In genomic region chr6:143153751-143154494, GRCm38 (mm10) we compare ENCODE assay signal across 13 mouse cellular contexts. TPM values are rescaled to one million over a fixed set of nuclear protein-coding genes. Genes with fewer than 3 reads are reported as not detected.
DNase-seq lines count a peak whose midpoint lies in the region; ATAC-seq lines count a peak whose summit lies in the region.
"Had no signal": no experiment of that assay in that cellular context is flagged by ENCODE, and none has a peak within 500 bp of the region (broad histone marks: within the 10 kb centered on the region; RNA-seq: fewer than 3 reads in every experiment).

No protein-coding gene starts in this region.

- no peaks in the 10 kb centered on the region for H3K27me3 ChIP-seq in neural tube, embryonic 14.5 days (ENCODE audit: control insufficient read depth, insufficient read depth, low read length)
- H3K27me3 ChIP-seq in kidney, embryonic 16.5 days (ENCODE audit: insufficient read depth, low read length) = no peaks in the 10 kb centered on the region
- H3K27me3 ChIP-seq: heart, embryonic 13.5 days; midbrain, embryonic 15.5 days had no signal

- no peaks in the 10 kb centered on the region for H3K36me3 ChIP-seq in neural tube, embryonic 14.5 days (ENCODE audit: control insufficient read depth, insufficient read depth, low read length)
- no peaks in the 10 kb centered on the region for H3K36me3 ChIP-seq in kidney, embryonic 16.5 days (ENCODE audit: insufficient read depth, low read length)
- H3K36me3 ChIP-seq: heart, embryonic 13.5 days; midbrain, embryonic 15.5 days had no signal

- H3K4me2 ChIP-seq in neural tube, embryonic 14.5 days (ENCODE audit: low read depth, low read length) = no peak overlapping the region
- H3K4me2 ChIP-seq in kidney, embryonic 16.5 days (replicated peaks; ENCODE audit: low read depth, low read length) = no peak overlapping the region
- H3K4me2 ChIP-seq: forebrain, embryonic 13.5 days; heart, embryonic 13.5 days; midbrain, embryonic 15.5 days had no signal

- H3K4me3 ChIP-seq in neural tube, embryonic 14.5 days (ENCODE audit: low read depth, low read length) = no peak overlapping the region
- no peak overlapping the region for H3K4me3 ChIP-seq in kidney, embryonic 16.5 days (ENCODE audit: low read length)
- H3K4me3 ChIP-seq: forebrain, embryonic 13.5 days; heart, embryonic 13.5 days; midbrain, embryonic 15.5 days had no signal

- no peak for DNase-seq in neural tube, embryonic 10.5 days (ENCODE audit: extremely low spot score, low spot score)
- peak; percentile 39 for DNase-seq in brain, adult 2 months (ENCODE audit: low read depth, low spot score)
- DNase-seq in gastrocnemius, adult 8-10 months (ENCODE audit: low spot score in 2 of 2) = no peak
- DNase-seq in ovary, adult 18-20 months (ENCODE audit: low spot score) = no peak
- DNase-seq in thymus, postnatal 36 days = no peak
- DNase-seq: thymus, postnatal 4 days had no signal

- no peaks in the 10 kb centered on the region for H3K9me3 ChIP-seq in neural tube, embryonic 14.5 days (ENCODE audit: control insufficient read depth, low read length)
- no peaks in the 10 kb centered on the region for H3K9me3 ChIP-seq in kidney, embryonic 16.5 days (ENCODE audit: low read length)
- H3K9me3 ChIP-seq: forebrain, embryonic 13.5 days; heart, embryonic 13.5 days; midbrain, embryonic 15.5 days had no signal

- ATAC-seq in neural tube, embryonic 14.5 days (ENCODE audit: low read depth) = peak; percentile 38; the same call in 1 of the 2 replicates
- peak; percentile 39; the same call in 1 of the 2 replicates for ATAC-seq in kidney, embryonic 16.5 days (ENCODE audit: low FRiP score, low TSS enrichment)
- peak; percentile 75 for ATAC-seq in monocyte, adult 5-6 weeks (replicated peaks; ENCODE audit: insufficient number of reproducible peaks, low FRiP score, low TSS enrichment, poor library complexity, severe bottlenecking)
- ATAC-seq: forebrain, embryonic 13.5 days; inflammation-experienced regulatory T-cells, adult 6 months; midbrain, embryonic 15.5 days had no signal

- no peak overlapping the region for H3K9ac ChIP-seq in neural tube, embryonic 14.5 days (replicated peaks; ENCODE audit: low read depth, low read length)
- no peak overlapping the region for H3K9ac ChIP-seq in kidney, embryonic 16.5 days (replicated peaks; ENCODE audit: low read length)
- H3K9ac ChIP-seq: forebrain, embryonic 13.5 days; heart, embryonic 13.5 days; midbrain, embryonic 15.5 days had no signal

- no peak overlapping the region for H3K27ac ChIP-seq in neural tube, embryonic 14.5 days (ENCODE audit: low read depth, low read length)
- peak overlapping the region; percentile 94 for H3K27ac ChIP-seq in kidney, embryonic 16.5 days (ENCODE audit: low read length)
- H3K27ac ChIP-seq: forebrain, embryonic 13.5 days; heart, embryonic 13.5 days; midbrain, embryonic 15.5 days had no signal

- peaks cover 2% of the 10 kb centered on the region; the same call in 1 of the 2 replicates for H3K4me1 ChIP-seq in neural tube, embryonic 14.5 days (ENCODE audit: control insufficient read depth, insufficient read depth, low read length)
- peaks cover 56% of the 10 kb centered on the region for H3K4me1 ChIP-seq in kidney, embryonic 16.5 days (ENCODE audit: insufficient read depth, low read length)
- H3K4me1 ChIP-seq: midbrain, embryonic 15.5 days had no signal

- 74% methylated on average over 10 of the region's 10 CpGs for WGBS in neural tube, embryonic 14.5 days
- WGBS in kidney, embryonic 16.5 days = 33% methylated on average over 10 of the region's 10 CpGs

RNA-seq across cellular contexts. Expression of gene Etnk1, which starts 13.1 kb away (rescaled TPM):
- polyA plus RNA-seq in neural tube, embryonic 14.5 days (2014; fragmentation: Nextera tagmentation; extraction: Ambion mirVana) = 64.1 and 70.7 TPM in 2 replicates
- polyA plus RNA-seq in kidney, embryonic 16.5 days (2015; fragmentation: Nextera tagmentation; extraction: Ambion mirVana) = 32.2 and 34.0 TPM in 2 replicates
- total RNA-seq in monocyte, adult 5-6 weeks (2017) = 56.9 to 89.0 TPM (median 61.3 TPM) in 3 replicates
- 10 to 100 TPM; 14.4 to 17.9 (median 16.1) TPM for total RNA-seq in gastrocnemius, adult 8-10 months (2022)

RNA-seq across cellular contexts. Expression of gene C2cd5, which starts 54.0 kb away (rescaled TPM):
- 59.8 and 60.7 TPM in 2 replicates for polyA plus RNA-seq in neural tube, embryonic 14.5 days (2014; fragmentation: Nextera tagmentation; extraction: Ambion mirVana)
- 35.3 and 40.3 TPM in 2 replicates for polyA plus RNA-seq in kidney, embryonic 16.5 days (2015; fragmentation: Nextera tagmentation; extraction: Ambion mirVana)
- 27.2 to 49.6 TPM (median 31.8 TPM) in 3 replicates for total RNA-seq in monocyte, adult 5-6 weeks (2017)
- 1 to 10 TPM; 5.2 to 9.0 (median 7.5) TPM for total RNA-seq in gastrocnemius, adult 8-10 months (2022)
